Mouse (Mus musculus) CH12.LX (cell line): ENCODE measurements at regions not wholly inside any gene's neighbourhood (a gene's known extent, or its start where the extent isn't known, plus 50 kb on each side); places are given as distances from the start of the nearest gene placed in this dataset.

ENCODE experiments used
- DNase-seq: peaks from one replicate; pipeline ENCODE4 v3.0.0-alpha.2; 2013; ENCODE audit errors: extremely low read depth
- H3K27ac ChIP-seq: 2 replicates; pipeline ENCODE4 v1.5.1; 2012; ENCODE audit warnings: low read depth, mild to moderate bottlenecking, control low read depth, moderate library complexity; ENCODE audit not compliant: insufficient read depth
- H3K27me3 ChIP-seq: replicated peaks from 2 replicates; pipeline ENCODE3; 2012; ENCODE audit warnings: inconsistent platforms
- H3K36me3 ChIP-seq, 2 experiments: replicated peaks in 1 of 2; 2 replicates each; pipeline versions ENCODE3 to v1.6.1; 2012; ENCODE audit warnings: inconsistent platforms in 1 of 2, low read length in 1 of 2, mild to moderate bottlenecking in 1 of 2, mixed read lengths in 1 of 2, moderate library complexity in 1 of 2; ENCODE audit not compliant: control insufficient read depth in 1 of 2, insufficient read depth in 1 of 2
- H3K4me1 ChIP-seq, 2 experiments: 2 replicates each; pipeline ENCODE4 v1.6.1; 2012; ENCODE audit warnings: inconsistent platforms in 1 of 2, moderate library complexity in 1 of 2; ENCODE audit not compliant: insufficient read depth in 2 of 2, control insufficient read depth in 1 of 2
- H3K4me2 ChIP-seq: 2 replicates; pipeline ENCODE4 v1.6.1; 2012; ENCODE audit warnings: low read depth, mild to moderate bottlenecking, control low read depth; ENCODE audit not compliant: poor library complexity, insufficient read depth, severe bottlenecking
- H3K4me3 ChIP-seq, 3 experiments: fragments of 150-350 bp in 1 of 3; sonication (generic) in 1 of 3; replicated peaks in 1 of 3; 2 replicates each; pipeline versions ENCODE3 to v1.5.1; 2011 to 2012; ENCODE audit warnings: low read depth in 2 of 3, low read length in 2 of 3, mild to moderate bottlenecking in 2 of 3, moderate library complexity in 2 of 3, control low read depth in 1 of 3, improper control_type of control experiment in 1 of 3, inconsistent platforms in 1 of 3, mixed read lengths in 1 of 3; ENCODE audit not compliant: poor library complexity in 1 of 3
- H3K79me2 ChIP-seq: replicated peaks from 2 replicates; pipeline ENCODE4 v1.6.1; 2012; ENCODE audit warnings: mild to moderate bottlenecking, moderate library complexity; ENCODE audit not compliant: control insufficient read depth, poor library complexity, insufficient read depth, severe bottlenecking; ENCODE audit errors: extremely low read depth
- H3K9ac ChIP-seq: 2 replicates; pipeline ENCODE4 v1.6.1; 2012; ENCODE audit warnings: low read depth, mild to moderate bottlenecking, control low read depth, moderate library complexity; ENCODE audit not compliant: insufficient read depth
- H3K9me3 ChIP-seq: replicated peaks from 2 replicates; pipeline ENCODE3; 2012; ENCODE audit warnings: low read length, inconsistent platforms, mixed read lengths
- CHD2 ChIP-seq: IDR thresholded peaks from 2 replicates; pipeline ENCODE4 v1.6.1; 2011; ENCODE audit warnings: low read length, improper control_type of control experiment
- CTCF ChIP-seq, 2 experiments: IDR thresholded peaks in 1 of 2; conservative IDR thresholded peaks in 1 of 2; 2 replicates each; pipeline ENCODE4 v1.5.1; 2011 to 2012; ENCODE audit warnings: low read depth in 2 of 2, low read length in 2 of 2, improper control_type of control experiment in 1 of 2, inconsistent platforms in 1 of 2, mild to moderate bottlenecking in 1 of 2, moderate library complexity in 1 of 2
- E2F4 ChIP-seq: IDR thresholded peaks from 2 replicates; pipeline ENCODE4 v1.6.1; 2011; ENCODE audit warnings: low read depth, low read length, improper control_type of control experiment; ENCODE audit not compliant: insufficient replicate concordance
- EP300 ChIP-seq: IDR thresholded peaks from 2 replicates; pipeline ENCODE4 v1.6.1; 2011; ENCODE audit warnings: low read length, improper control_type of control experiment
- GABPA ChIP-seq: IDR thresholded peaks from 2 replicates; pipeline ENCODE4 v1.6.1; 2012; ENCODE audit warnings: low read depth, low read length, improper control_type of control experiment, inconsistent platforms; ENCODE audit not compliant: insufficient replicate concordance
- IRF4 ChIP-seq: IDR thresholded peaks from 2 replicates; pipeline ENCODE4 v1.6.1; 2014; ENCODE audit warnings: low read depth, mild to moderate bottlenecking, inconsistent platforms, low read length, improper control_type of control experiment
- JUND ChIP-seq: conservative IDR thresholded peaks from 2 replicates; pipeline ENCODE4 v1.6.1; 2011; ENCODE audit warnings: low read depth, low read length, improper control_type of control experiment
- MAX ChIP-seq: IDR thresholded peaks from 2 replicates; pipeline ENCODE4 v1.6.1; 2011; ENCODE audit warnings: low read length, improper control_type of control experiment
- MAZ ChIP-seq: IDR thresholded peaks from 2 replicates; pipeline ENCODE4 v1.6.1; 2012; ENCODE audit warnings: low read depth, mild to moderate bottlenecking, inconsistent platforms, low read length, improper control_type of control experiment, moderate library complexity
- MXI1 ChIP-seq: IDR thresholded peaks from 2 replicates; pipeline ENCODE4 v1.6.1; 2011; ENCODE audit warnings: mild to moderate bottlenecking, low read depth, low read length, improper control_type of control experiment
- PAX5 ChIP-seq: IDR thresholded peaks from 2 replicates; pipeline ENCODE4 v1.6.1; 2012; ENCODE audit warnings: low read length, inconsistent platforms, mixed read lengths
- POLR2A ChIP-seq: IDR thresholded peaks from 2 replicates; pipeline ENCODE4 v1.6.1; 2011; ENCODE audit warnings: low read depth, mild to moderate bottlenecking, improper control_type of control experiment, low read length
- POLR2AphosphoS2 ChIP-seq: IDR thresholded peaks from 2 replicates; pipeline ENCODE4 v1.6.1; 2011; ENCODE audit warnings: low read depth, low read length, improper control_type of control experiment
- RAD21 ChIP-seq: IDR thresholded peaks from 2 replicates; pipeline ENCODE4 v1.6.1; 2011; ENCODE audit warnings: low read depth, mild to moderate bottlenecking, low read length, improper control_type of control experiment, moderate library complexity
- RCOR1 ChIP-seq: conservative IDR thresholded peaks from 2 replicates; pipeline ENCODE4 v1.6.1; 2012; ENCODE audit warnings: low read depth, mild to moderate bottlenecking, inconsistent platforms, low read length, improper control_type of control experiment
- SIN3A ChIP-seq: IDR thresholded peaks from 2 replicates; pipeline ENCODE4 v1.6.1; 2012; ENCODE audit warnings: low read length, improper control_type of control experiment, inconsistent platforms
- SMC3 ChIP-seq: IDR thresholded peaks from 2 replicates; pipeline ENCODE4 v1.6.1; 2011; ENCODE audit warnings: low read depth, low read length, improper control_type of control experiment
- TBP ChIP-seq: conservative IDR thresholded peaks from 2 replicates; pipeline ENCODE4 v1.6.1; 2011; ENCODE audit warnings: low read depth, low read length, improper control_type of control experiment
- TCF12 ChIP-seq: IDR thresholded peaks from 2 replicates; pipeline ENCODE4 v1.6.1; 2014; ENCODE audit warnings: low read depth, mild to moderate bottlenecking, inconsistent platforms, low read length, improper control_type of control experiment
- UBTF ChIP-seq: IDR thresholded peaks from 2 replicates; pipeline ENCODE4 v1.6.1; 2012; ENCODE audit warnings: low read depth, mild to moderate bottlenecking, inconsistent platforms, low read length, improper control_type of control experiment, moderate library complexity
- USF1 ChIP-seq: IDR thresholded peaks from 2 replicates; pipeline ENCODE4 v1.6.1; 2014; ENCODE audit warnings: low read depth, mild to moderate bottlenecking, inconsistent platforms, low read length, improper control_type of control experiment
- ZC3H11A ChIP-seq: IDR thresholded peaks from 2 replicates; pipeline ENCODE4 v1.6.1; 2012; ENCODE audit warnings: low read depth, mild to moderate bottlenecking, inconsistent platforms, low read length, improper control_type of control experiment
- ZKSCAN1 ChIP-seq: IDR thresholded peaks from 2 replicates; pipeline ENCODE4 v1.6.1; 2012; ENCODE audit warnings: low read depth, inconsistent platforms, low read length, improper control_type of control experiment, borderline replicate concordance
- dilution Hi-C: fragments of 300-500 bp; cut with MboI; formaldehyde crosslinking; loops from 2 replicates; pipeline ENCODE4 v1.14.3; 2020; ENCODE audit warnings: low sequenced_read_pairs; ENCODE audit not compliant: extremely low pct_unique_long_range_greater_than_20kb, extremely low pct_ligation_motif_present
- in situ Hi-C: fragments of 300-500 bp; cut with MboI; formaldehyde crosslinking; loops from 3 replicates; pipeline ENCODE4 v1.14.3; 2019; ENCODE audit warnings: low sequenced_read_pairs, low pct_ligation_motif_present, low pct_unique_long_range_greater_than_20kb, mixed read lengths

DNA sequence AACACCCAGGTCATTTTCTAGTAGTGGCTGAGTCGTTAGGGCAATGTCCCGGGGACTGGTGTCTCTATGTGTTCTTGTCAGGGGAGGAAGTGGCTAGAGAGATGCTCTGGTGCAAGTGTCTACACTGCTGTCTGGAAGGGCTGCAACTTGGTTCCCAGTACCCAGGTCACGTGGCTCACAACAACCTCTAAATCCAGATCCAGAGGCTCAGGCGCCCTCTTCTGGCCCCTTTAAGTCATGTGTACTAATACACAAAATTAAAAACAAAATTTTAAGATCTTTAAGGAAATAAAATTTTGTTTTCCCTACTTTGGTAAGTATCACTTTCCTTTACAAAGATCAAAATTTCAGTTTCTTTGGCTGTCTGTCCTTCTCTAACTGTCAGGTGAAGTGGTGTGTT is 169.4 kb downstream of the Bcl11a start:
- no peak overlapping the region for H3K9ac ChIP-seq
- H3K9me3 ChIP-seq: peaks cover 4% of the 10 kb centered on the region
- dilution Hi-C loops (no loop called here), in situ Hi-C loops (loop anchor here (10.0 kb wide), 1 partner anchor 162 kb away; no protein-coding TSS in a partner anchor)
- no peak overlapping the region for H3K27ac ChIP-seq
- H3K36me3 ChIP-seq: no peaks in the 10 kb centered on the region
- no peaks in the 10 kb centered on the region for H3K27me3 ChIP-seq
- peak in 1 of 2 experiments; percentile 51; a peak in 2 of 4 replicates for TF ChIP-seq CTCF (conservative IDR thresholded peaks at IDR 0.05 in 1 of 2, IDR thresholded peaks at IDR 0.05 in 1 of 2; ENCODE audit: low read depth in 2 of 2, low read length in 2 of 2)
- TF ChIP-seq RCOR1: no peak
- TF ChIP-seq E2F4: no peak
- TF ChIP-seq SIN3A: no peak
- TF ChIP-seq SMC3: peak; percentile 47
- peak; percentile 50 for TF ChIP-seq RAD21
- no peak for TF ChIP-seq JUND
- TF ChIP-seq, all 38 proteins: peak for 3
- DNase-seq: no peak
- Histone ChIP-seq H3K4me2 (no peak overlapping the region), H3K4me3 (no peak overlapping the region), H3K79me2 (no peaks in the 10 kb centered on the region), H3K4me1 (peaks cover 34 to 95% of the 10 kb centered on the region in 2 experiments)

DNA sequence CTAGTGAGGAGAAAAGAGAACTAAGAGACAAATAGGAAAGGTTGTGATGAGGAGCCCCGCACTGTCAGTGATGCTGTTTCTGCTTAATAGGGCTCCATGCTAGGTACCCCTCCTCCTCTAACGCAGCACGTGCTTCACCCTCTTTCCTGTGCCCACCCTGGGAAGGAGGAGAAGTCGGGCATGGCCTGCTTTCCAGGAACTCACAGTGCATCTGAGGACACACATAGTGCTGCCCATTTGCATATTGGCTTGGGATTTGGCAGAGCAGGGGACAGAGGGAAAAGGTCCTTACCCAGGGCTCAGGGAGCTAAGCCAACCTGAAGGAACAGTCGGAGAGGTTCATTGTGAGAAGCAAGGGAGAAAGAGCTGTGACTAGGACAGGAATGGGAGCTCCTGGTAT is 173.7 kb downstream of the Bcl11a start:
- in situ Hi-C loops: no loop called here
- dilution Hi-C loops: no loop called here
- Histone ChIP-seq H3K27ac (no peak overlapping the region), H3K9me3 (peaks cover 4% of the 10 kb centered on the region), H3K4me2 (no peak overlapping the region), H3K36me3 (no peaks in the 10 kb centered on the region), H3K79me2 (no peaks in the 10 kb centered on the region), H3K27me3 (no peaks in the 10 kb centered on the region), H3K4me3 (no peak overlapping the region), H3K9ac (no peak overlapping the region), H3K4me1 (peaks cover 18 to 93% of the 10 kb centered on the region in 2 experiments)
- no peak for TF ChIP-seq CHD2
- no peak for TF ChIP-seq TBP
- no peak for TF ChIP-seq POLR2A
- TF ChIP-seq GABPA: no peak
- TF ChIP-seq SMC3: no peak
- no peak for TF ChIP-seq PAX5
- TF ChIP-seq MAX: no peak
- TF ChIP-seq IRF4: no peak
- no peak for TF ChIP-seq UBTF
- TF ChIP-seq ZKSCAN1: no peak
- TF ChIP-seq ZC3H11A: no peak
- TF ChIP-seq USF1: no peak
- no peak for TF ChIP-seq EP300
- no peak for TF ChIP-seq TCF12
- TF ChIP-seq SIN3A: no peak
- TF ChIP-seq MXI1: no peak
- TF ChIP-seq MAZ: no peak
- no peak for TF ChIP-seq POLR2AphosphoS2
- no peak for DNase-seq
